Mouse (Mus musculus) embryonic facial prominence, embryonic 13.5 days (tissue): Measurements from ENCODE around the gene Nfkb2. TPM values are rescaled to one million over a fixed set of nuclear protein-coding genes. Genes with fewer than 3 reads are reported as not detected.

ENCODE experiments used
- ATAC-seq: fragments of 200-750 bp; cut with Nextera tagmentation; 2 replicates; pipeline ENCODE4 v1.8.0; 2017; ENCODE audit warnings: low read depth; ENCODE audit not compliant: insufficient number of reproducible peaks, insufficient read depth, low FRiP score, low TSS enrichment
- H3K27ac ChIP-seq: fragments of 300-500 bp; sonication (generic); 2 replicates; pipeline ENCODE4 v1.5.1; 2015; ENCODE audit warnings: moderate library complexity, mild to moderate bottlenecking, inconsistent platforms
- H3K27me3 ChIP-seq: fragments of 300-500 bp; sonication (generic); 2 replicates; pipeline ENCODE4 v1.6.1; 2015; ENCODE audit warnings: mild to moderate bottlenecking, inconsistent platforms
- H3K36me3 ChIP-seq: fragments of 300-500 bp; sonication (generic); 2 replicates; pipeline ENCODE4 v1.6.1; 2015; ENCODE audit warnings: mild to moderate bottlenecking, inconsistent platforms
- H3K4me1 ChIP-seq: fragments of 300-500 bp; sonication (generic); 2 replicates; pipeline ENCODE4 v1.6.1; 2015; ENCODE audit warnings: inconsistent platforms
- H3K4me2 ChIP-seq: fragments of 300-500 bp; sonication (generic); 2 replicates; pipeline ENCODE4 v1.6.1; 2015; ENCODE audit warnings: moderate library complexity, mild to moderate bottlenecking, inconsistent platforms
- H3K4me3 ChIP-seq: fragments of 300-500 bp; sonication (generic); 2 replicates; pipeline ENCODE4 v1.5.1; 2015; ENCODE audit warnings: mild to moderate bottlenecking, inconsistent platforms
- H3K9ac ChIP-seq: fragments of 300-500 bp; sonication (generic); 2 replicates; pipeline ENCODE4 v1.6.1; 2015; ENCODE audit warnings: mild to moderate bottlenecking, inconsistent platforms
- H3K9me3 ChIP-seq: fragments of 300-500 bp; sonication (generic); 2 replicates; pipeline ENCODE4 v1.6.1; 2016; ENCODE audit warnings: inconsistent platforms
- WGBS: fragments of 180-500 bp; shearing (Covaris S2); methylation state at CpG from one replicate; pipeline ENCODE4 v1.1.7; 2015; ENCODE audit warnings: mixed read lengths; 5-methylcytosine and 5-hydroxymethylcytosine counted together
- polyA plus RNA-seq: library from polyadenylated mRNA; unstranded; fragments of >200 nt; fragmentation: Nextera tagmentation; extraction: Ambion mirVana; gene quantifications from 2 replicates; pipeline ENCODE4 v1.2.1, GENCODE M21; 2015

Nfkb2 gene
- polyA plus RNA-seq, 1 experiment from 2014 or later = 9.0 TPM

GRCm38 (mm10) chr19:46326019-46326755 is 22.1 kb downstream of the Nfkb2 start:
- Histone ChIP-seq H3K36me3 (peaks cover 12% of the 10 kb centered on the region), H3K4me2 (peak overlapping the region; percentile 100), H3K4me3 (no peak overlapping the region), H3K9ac (no peak overlapping the region), H3K4me1 (peaks cover 39% of the 10 kb centered on the region), H3K27ac (no peak overlapping the region), H3K27me3 (peaks cover 73% of the 10 kb centered on the region), H3K9me3 (no peaks in the 10 kb centered on the region)
- whole genome bisulfite sequencing = 4% methylated on average over 29 of the region's 29 CpGs
- no peak for ATAC-seq

GRCm38 (mm10) chr19:46326756-46327305 is 22.7 kb downstream of the Nfkb2 start, which contains the start of gene Psd:
Psd (minus strand) TSS chr19:46327156.
- Histone ChIP-seq H3K4me1 (peaks cover 34% of the 10 kb centered on the region), H3K36me3 (peaks cover 18% of the 10 kb centered on the region), H3K27ac (peak within 1 kb of the TSS; percentile 86), H3K9me3 (no peaks in the 10 kb centered on the region), H3K27me3 (peaks cover 67% of the 10 kb centered on the region), H3K4me2 (peak within 1 kb of the TSS; percentile 100), H3K4me3 (peak within 1 kb of the TSS; percentile 73), H3K9ac (peak within 1 kb of the TSS; percentile 78)
- ATAC-seq = no peak
- under 1% methylated on average over 35 of the region's 35 CpGs for WGBS

DNA sequence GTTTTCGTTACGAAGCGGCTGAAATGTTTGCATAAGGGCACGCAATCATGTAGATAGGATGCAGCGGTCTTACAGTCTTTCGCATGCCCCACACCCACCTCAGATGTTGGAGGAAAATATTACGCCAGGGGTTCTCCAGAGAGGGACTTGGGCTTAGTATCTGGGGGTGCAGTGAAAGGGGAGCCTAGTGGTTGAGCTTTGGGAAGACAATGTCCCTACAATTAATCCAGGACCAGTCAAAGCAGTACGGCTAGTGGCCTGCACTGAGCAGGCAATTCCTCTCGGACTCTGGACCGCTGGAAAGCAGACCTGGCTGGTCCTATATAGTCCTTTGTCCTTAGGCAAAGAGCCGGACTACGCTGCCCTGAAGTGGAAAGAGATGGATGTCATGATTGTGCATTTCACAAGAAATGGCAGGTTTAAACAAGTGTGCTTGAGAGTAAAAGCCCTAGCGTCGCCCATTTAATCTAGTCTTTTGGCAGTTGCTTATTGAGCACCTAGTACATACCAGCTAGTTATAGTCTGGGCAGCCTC is 23.5 kb downstream of the Nfkb2 start:
- 34% methylated on average over 14 of the region's 14 CpGs for WGBS
- peak overlapping the region; percentile 100 for H3K4me2 ChIP-seq
- H3K27me3 ChIP-seq = peaks cover 59% of the 10 kb centered on the region
- peak overlapping the region; percentile 86 for H3K27ac ChIP-seq
- H3K9ac ChIP-seq = peak overlapping the region; percentile 78
- H3K9me3 ChIP-seq = no peaks in the 10 kb centered on the region
- peaks cover 30% of the 10 kb centered on the region for H3K4me1 ChIP-seq
- H3K36me3 ChIP-seq = peaks cover 19% of the 10 kb centered on the region
- peak overlapping the region; percentile 73 for H3K4me3 ChIP-seq
- no peak for ATAC-seq

DNA sequence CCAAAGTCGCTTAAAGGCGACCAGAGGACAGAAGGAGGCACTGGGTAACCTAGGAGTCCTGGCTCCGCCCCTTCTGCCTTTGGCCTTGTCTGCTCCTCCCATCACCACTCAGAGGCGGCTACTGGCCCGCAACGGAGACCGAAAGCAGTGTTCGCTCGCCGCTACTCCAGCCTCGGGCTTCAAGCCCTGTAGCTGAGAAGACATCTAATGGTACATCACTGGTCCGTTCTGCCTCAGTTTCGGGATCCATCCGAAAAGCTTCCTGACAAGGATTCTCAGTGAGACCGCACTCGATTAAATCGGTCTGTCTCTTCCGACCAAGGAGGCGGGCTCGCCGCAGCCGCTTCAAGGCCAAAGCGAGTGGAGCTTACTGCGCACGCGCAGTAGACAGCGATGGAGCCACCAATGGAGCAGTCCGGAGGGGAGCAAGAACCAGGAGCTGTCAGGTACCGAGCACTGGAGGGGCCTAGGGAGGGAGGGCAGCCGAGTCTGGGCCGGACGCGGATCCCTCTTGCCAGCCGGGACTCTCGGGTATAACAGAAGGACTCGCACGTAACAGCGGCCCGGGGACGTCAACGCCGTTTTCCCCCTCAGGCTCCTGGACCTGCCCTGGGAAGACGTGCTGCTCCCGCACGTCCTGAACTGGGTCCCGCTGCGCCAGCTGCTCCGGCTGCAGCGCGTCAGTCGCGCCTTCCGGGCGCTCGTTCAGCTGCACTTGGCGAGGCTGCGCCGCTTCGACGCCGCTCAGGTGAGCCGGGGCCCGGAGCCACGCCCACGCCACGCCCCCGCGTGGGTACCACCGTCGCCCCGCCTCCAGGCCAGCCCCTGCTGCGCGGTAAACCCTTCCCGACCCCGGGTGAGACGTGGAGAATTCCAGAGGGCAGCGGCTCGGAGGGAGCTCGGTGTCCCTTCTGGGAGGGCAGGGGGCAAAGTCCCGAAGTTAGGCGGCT is 24.2 kb downstream of the Nfkb2 start, which contains the start of gene Fbxl15:
Gene Fbxl15 (plus strand): TSS at position 104 of the 950 bp plus-strand sequence.
- H3K4me2 ChIP-seq = peak within 1 kb of the TSS; percentile 100
- H3K4me3 ChIP-seq = peak within 1 kb of the TSS; percentile 73
- H3K9ac ChIP-seq = peak within 1 kb of the TSS; percentile 78
- peak within 1 kb of the TSS; percentile 86 for H3K27ac ChIP-seq
- ATAC-seq = peak; percentile 83
- peaks cover 52% of the 10 kb centered on the region for H3K27me3 ChIP-seq
- H3K36me3 ChIP-seq = peaks cover 19% of the 10 kb centered on the region
- under 1% methylated on average over 81 of the region's 81 CpGs for WGBS
- H3K9me3 ChIP-seq = no peaks in the 10 kb centered on the region
- peaks cover 30% of the 10 kb centered on the region for H3K4me1 ChIP-seq

DNA sequence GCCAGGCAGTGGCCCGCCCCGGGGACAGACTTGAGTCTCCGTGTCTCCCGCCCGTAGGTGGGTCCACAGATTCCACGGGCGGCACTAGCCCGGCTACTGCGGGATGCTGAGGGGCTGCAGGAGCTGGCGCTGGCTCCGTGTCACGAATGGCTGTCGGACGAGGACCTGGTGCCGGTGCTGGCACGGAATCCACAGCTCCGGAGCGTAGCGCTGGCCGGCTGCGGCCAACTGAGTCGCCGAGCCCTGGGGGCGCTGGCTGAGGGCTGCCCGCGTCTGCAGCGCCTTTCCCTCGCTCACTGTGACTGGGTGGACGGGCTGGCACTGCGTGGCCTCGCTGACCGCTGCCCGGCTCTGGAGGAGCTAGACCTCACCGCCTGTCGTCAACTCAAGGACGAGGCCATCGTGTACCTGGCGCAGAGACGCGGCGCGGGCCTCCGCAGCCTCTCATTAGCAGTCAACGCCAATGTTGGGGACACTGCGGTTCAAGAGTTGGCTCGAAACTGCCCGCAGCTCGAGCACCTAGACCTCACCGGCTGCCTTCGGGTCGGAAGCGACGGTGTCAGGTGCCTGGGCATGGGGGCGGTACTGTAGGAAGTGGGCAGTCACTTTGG is 25.0 kb downstream of the Nfkb2 start:
- ATAC-seq = no peak; the same call in 1 of the 2 replicates
- peak overlapping the region; percentile 100 for H3K4me2 ChIP-seq
- peak overlapping the region; percentile 86 for H3K27ac ChIP-seq
- peaks cover 44% of the 10 kb centered on the region for H3K27me3 ChIP-seq
- H3K36me3 ChIP-seq = peaks cover 19% of the 10 kb centered on the region
- H3K4me1 ChIP-seq = peaks cover 30% of the 10 kb centered on the region
- H3K9me3 ChIP-seq = no peaks in the 10 kb centered on the region
- H3K9ac ChIP-seq = peak overlapping the region; percentile 78
- H3K4me3 ChIP-seq = peak overlapping the region; percentile 73
- 2% methylated on average over 54 of the region's 54 CpGs for WGBS

- H3K9me3 ChIP-seq = no peaks in the 10 kb centered on the region
- H3K4me3 ChIP-seq = 0 out of 2 replicates have a peak overlapping the region, but pooled peaks have one; percentile 11
- peaks cover 30% of the 10 kb centered on the region for H3K4me1 ChIP-seq
- H3K9ac ChIP-seq = no peak overlapping the region
- peaks cover 36% of the 10 kb centered on the region for H3K27me3 ChIP-seq
- 6% methylated on average over 16 of the region's 16 CpGs for WGBS
- H3K36me3 ChIP-seq = peaks cover 19% of the 10 kb centered on the region
- H3K4me2 ChIP-seq = peak overlapping the region; percentile 100
- ATAC-seq = no peak
- no peak overlapping the region for H3K27ac ChIP-seq
These were observed 25.8 kb downstream of the Nfkb2 start for GRCm38 (mm10) chr19:46329951-46330350.

- H3K9ac ChIP-seq = no peak overlapping the region
- no peak for ATAC-seq
- WGBS = 95% methylated on average over 12 of the region's 12 CpGs
- peaks cover 29% of the 10 kb centered on the region for H3K27me3 ChIP-seq
- H3K36me3 ChIP-seq = peaks cover 19% of the 10 kb centered on the region
- H3K27ac ChIP-seq = no peak overlapping the region
- H3K4me1 ChIP-seq = peaks cover 30% of the 10 kb centered on the region
- H3K4me3 ChIP-seq = no peak overlapping the region
- no peak overlapping the region for H3K4me2 ChIP-seq
- H3K9me3 ChIP-seq = no peaks in the 10 kb centered on the region
These were observed 26.6 kb downstream of the Nfkb2 start for GRCm38 (mm10) chr19:46330696-46331095.

DNA sequence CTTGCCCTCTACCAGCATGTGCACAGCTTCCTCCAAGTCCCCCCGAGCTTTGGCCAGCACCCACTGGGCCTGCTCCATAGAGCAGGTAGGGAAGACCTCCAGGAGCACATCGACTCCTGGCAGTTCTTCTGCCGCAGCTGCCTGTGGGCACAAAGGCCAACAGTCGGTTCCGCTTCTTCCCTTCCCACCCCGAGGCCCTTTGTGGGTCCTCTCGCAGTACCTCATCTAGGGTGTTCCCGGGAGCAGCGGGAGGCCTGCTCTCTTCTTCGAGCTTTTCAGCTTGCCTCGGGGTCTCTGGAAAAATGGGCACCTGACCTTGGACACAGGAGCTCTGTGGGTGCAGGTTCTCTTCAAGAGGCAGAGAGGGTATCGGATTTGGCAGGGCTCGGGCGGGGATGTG is 27.2 kb downstream of the Nfkb2 start:
- WGBS = 89% methylated on average over 14 of the region's 14 CpGs
- no peak for ATAC-seq

GRCm38 (mm10) chr19:46331936-46332335 is 27.8 kb downstream of the Nfkb2 start:
- Histone ChIP-seq H3K36me3 (peaks cover 19% of the 10 kb centered on the region), H3K9me3 (no peaks in the 10 kb centered on the region), H3K4me1 (peaks cover 25% of the 10 kb centered on the region), H3K9ac (no peak overlapping the region), H3K27ac (no peak overlapping the region), H3K4me3 (no peak overlapping the region), H3K27me3 (peaks cover 16% of the 10 kb centered on the region), H3K4me2 (no peak overlapping the region)
- 78% methylated on average over 3 of the region's 3 CpGs for WGBS
- ATAC-seq = no peak

More for the DNA sequence above, 27.2 kb downstream of the Nfkb2 start:
- Histone ChIP-seq H3K4me2 (no peak overlapping the region), H3K9me3 (no peaks in the 10 kb centered on the region), H3K36me3 (peaks cover 19% of the 10 kb centered on the region), H3K27me3 (peaks cover 22% of the 10 kb centered on the region), H3K4me1 (peaks cover 30% of the 10 kb centered on the region), H3K27ac (no peak overlapping the region), H3K4me3 (no peak overlapping the region), H3K9ac (no peak overlapping the region)

GRCm38 (mm10) chr19:46332721-46333339 is 28.7 kb downstream of the Nfkb2 start:
- Histone ChIP-seq H3K9ac (0 out of 2 replicates have a peak overlapping the region, but pooled peaks have one; percentile 11), H3K36me3 (peaks cover 19% of the 10 kb centered on the region), H3K4me1 (peaks cover 25% of the 10 kb centered on the region), H3K4me2 (no peak overlapping the region), H3K4me3 (no peak overlapping the region), H3K27me3 (peaks cover 12% of the 10 kb centered on the region), H3K9me3 (no peaks in the 10 kb centered on the region), H3K27ac (no peak overlapping the region)
- WGBS = 36% methylated on average over 7 of the region's 7 CpGs
- ATAC-seq = no peak
